Mouse (Mus musculus) bone marrow, adult 2 months (tissue): Measurements from ENCODE around the gene Tex14. TPM values are rescaled to one million over a fixed set of nuclear protein-coding genes. Genes with fewer than 3 reads are reported as not detected.
"Not testable (repeated sequence)": the region's sequence is repeated elsewhere in the genome, so short reads cannot be mapped to it uniquely, and the experiment has no call there.

Source experiments
- H3K27ac ChIP-seq: fragments of 200-500 bp; 2 replicates; pipeline ENCODE4 v1.5.1; 2012; ENCODE audit warnings: low read depth, mild to moderate bottlenecking, control low read depth, inconsistent platforms, low read length; ENCODE audit not compliant: control insufficient read depth, poor library complexity, insufficient read depth
- H3K4me1 ChIP-seq: fragments of 200-500 bp; 2 replicates; pipeline ENCODE4 v1.6.1; 2011; ENCODE audit warnings: low read length; ENCODE audit not compliant: control insufficient read depth, insufficient read depth
- H3K4me3 ChIP-seq: fragments of 200-500 bp; replicated peaks from 2 replicates; pipeline ENCODE3; 2011; ENCODE audit warnings: mild to moderate bottlenecking, low read depth, low read length, control low read depth; ENCODE audit not compliant: control insufficient read depth
- CTCF ChIP-seq: fragments of 200-500 bp; IDR thresholded peaks from 2 replicates; pipeline ENCODE4 v1.5.1; 2011; ENCODE audit warnings: low read length, control low read depth; ENCODE audit not compliant: control insufficient read depth, insufficient read depth
- POLR2A ChIP-seq: fragments of 200-500 bp; IDR thresholded peaks from 2 replicates; pipeline ENCODE4 v1.6.1; 2011; ENCODE audit warnings: low read depth, mild to moderate bottlenecking, control low read depth, low read length, borderline replicate concordance; ENCODE audit not compliant: control insufficient read depth
- WGBS: fragments of 180-500 bp; shearing (Covaris S2); methylation state at CpG from one replicate; pipeline ENCODE4 v1.1.7; 2018; 5-methylcytosine and 5-hydroxymethylcytosine counted together
- polyA plus RNA-seq: library from polyadenylated mRNA; stranded (reverse); fragments of >200 nt; gene quantifications from 2 replicates; pipeline ENCODE4 v1.2.4, GENCODE M21; 2011; ENCODE audit warnings: low replicate concordance; ENCODE audit not compliant: missing spikeins, insufficient read depth, insufficient read length

Gene Tex14
- polyA plus RNA-seq, 1 experiment, result 1.5 TPM

- H3K27ac ChIP-seq, result no peak overlapping the region
- no peaks in the 10 kb centered on the region; the same call in 1 of the 2 replicates for H3K4me1 ChIP-seq
- H3K4me3 ChIP-seq, result no peak overlapping the region
- no peak for TF ChIP-seq POLR2A
- no peak for TF ChIP-seq CTCF
- 84% methylated on average over 2 of the region's 2 CpGs for whole genome bisulfite sequencing
These were observed 25.5 kb downstream of the Tex14 start for GRCm38 (mm10) chr11:87430374-87430773.

- H3K27ac ChIP-seq, H3K4me3 ChIP-seq, H3K4me1 ChIP-seq: not testable (repeated sequence)
- WGBS, result 88% methylated on average over 8 of the region's 8 CpGs
These were observed 26.9 kb downstream of the Tex14 start for GRCm38 (mm10) chr11:87431813-87432212.

- Histone ChIP-seq H3K4me1 (no peaks in the 10 kb centered on the region; the same call in none of the 2 replicates), H3K4me3 (no peak overlapping the region), H3K27ac (no peak overlapping the region)
- 78% methylated on average over 1 of the region's 1 CpGs for WGBS
- TF ChIP-seq POLR2A (no peak), CTCF (no peak)
These were observed 27.6 kb downstream of the Tex14 start for GRCm38 (mm10) chr11:87432447-87432846.

GRCm38 (mm10) chr11:87432933-87433669 is 28.2 kb downstream of the Tex14 start:
- H3K4me1 ChIP-seq, result no peaks in the 10 kb centered on the region; the same call in 1 of the 2 replicates
- 60% methylated on average over 6 of the region's 6 CpGs for WGBS
- no peak for TF ChIP-seq CTCF
- no peak for TF ChIP-seq POLR2A
- no peak overlapping the region for H3K27ac ChIP-seq
- H3K4me3 ChIP-seq, result no peak overlapping the region

GRCm38 (mm10) chr11:87435107-87435506 is 30.2 kb downstream of the Tex14 start:
- H3K4me3 ChIP-seq, H3K27ac ChIP-seq, H3K4me1 ChIP-seq: not testable (repeated sequence)
- 89% methylated on average over 2 of the region's 2 CpGs for WGBS

GRCm38 (mm10) chr11:87436326-87437232 is 31.7 kb downstream of the Tex14 start:
- Histone ChIP-seq H3K4me3 (no peak overlapping the region), H3K27ac (no peak overlapping the region), H3K4me1 (no peaks in the 10 kb centered on the region; the same call in 1 of the 2 replicates)
- TF ChIP-seq POLR2A (no peak), CTCF (no peak)
- 65% methylated on average over 5 of the region's 5 CpGs for WGBS

- WGBS, result 85% methylated on average over 10 of the region's 10 CpGs
- Histone ChIP-seq H3K27ac (no peak overlapping the region), H3K4me1 (no peaks in the 10 kb centered on the region; the same call in none of the 2 replicates), H3K4me3 (no peak overlapping the region)
- no peak for TF ChIP-seq POLR2A
- no peak for TF ChIP-seq CTCF
These were observed 35.0 kb downstream of the Tex14 start for GRCm38 (mm10) chr11:87439796-87440420.

- H3K4me3 ChIP-seq, H3K4me1 ChIP-seq: not testable (repeated sequence)
- WGBS, result under 1% methylated on average over 33 of the region's 62 CpGs
- peak overlapping the region; percentile 18; the same call in 1 of the 2 replicates for H3K27ac ChIP-seq
These were observed 37.9 kb downstream of the Tex14 start for GRCm38 (mm10) chr11:87442643-87443372.
